25 mouse cellular contexts compared by ENCODE assay signal in the genomic region with DNA sequence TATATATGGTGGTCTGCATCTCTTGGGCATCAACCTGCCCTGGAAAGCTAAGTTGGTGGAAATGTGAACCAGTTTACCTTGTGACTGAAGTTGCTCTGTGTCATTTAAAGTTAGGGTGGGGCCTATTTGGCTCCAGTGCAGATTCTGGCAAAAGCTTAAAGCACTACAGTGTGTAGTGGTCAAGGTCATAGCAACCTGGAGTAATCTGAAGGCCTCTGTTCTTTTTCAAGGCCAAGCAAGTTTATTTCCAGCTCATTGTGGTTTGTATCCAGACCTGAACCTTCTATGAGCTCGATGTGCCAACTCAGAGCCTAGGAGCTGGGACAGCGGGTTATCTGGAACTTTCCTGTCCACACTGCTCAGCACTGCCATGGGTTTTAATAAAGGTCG. TPM values are rescaled to one million over a fixed set of nuclear protein-coding genes. Genes with fewer than 3 reads are reported as not detected.
DNase-seq lines count a peak whose midpoint lies in the region; ATAC-seq and TF ChIP-seq lines count a peak whose summit lies in the region.
"Had no signal": no experiment of that assay in that cellular context is flagged by ENCODE, and none has a peak within 500 bp of the region (broad histone marks: within the 10 kb centered on the region; RNA-seq: fewer than 3 reads in every experiment).

No protein-coding gene starts in this region.

- no peaks in the 10 kb centered on the region for H3K36me3 ChIP-seq in heart, embryonic 11.5 days (ENCODE audit: control insufficient read depth, insufficient read depth, low read length)
- H3K36me3 ChIP-seq in stomach, postnatal 0 days (ENCODE audit: control insufficient read depth, insufficient read depth, low read length) = no peaks in the 10 kb centered on the region
- H3K36me3 ChIP-seq: embryonic facial prominence, embryonic 10.5 days; forebrain, embryonic 10.5 days; midbrain, embryonic 12.5 days had no signal

- no peak overlapping the region for H3K4me3 ChIP-seq in heart, embryonic 11.5 days (ENCODE audit: low read depth, low read length)
- H3K4me3 ChIP-seq in stomach, postnatal 0 days (ENCODE audit: low read depth, low read length) = no peak overlapping the region
- H3K4me3 ChIP-seq: embryonic facial prominence, embryonic 10.5 days; forebrain, embryonic 10.5 days; hindbrain, embryonic 13.5 days; limb, embryonic 12.5 days; midbrain, embryonic 12.5 days had no signal

- intact Hi-C loops in heart, postnatal 14 days (cut with DNase I) = no loop called here

- no peak for TF ChIP-seq EP300 in stomach, postnatal 0 days (optimal IDR thresholded peaks at IDR 0.05)

- no peaks in the 10 kb centered on the region for H3K27me3 ChIP-seq in heart, embryonic 11.5 days (ENCODE audit: control insufficient read depth, insufficient read depth, low read length)
- H3K27me3 ChIP-seq in stomach, postnatal 0 days (ENCODE audit: control insufficient read depth, insufficient read depth, low read length) = no peaks in the 10 kb centered on the region
- H3K27me3 ChIP-seq: hindbrain, embryonic 13.5 days; limb, embryonic 12.5 days; midbrain, embryonic 12.5 days had no signal

- 74% methylated on average over 3 of the region's 3 CpGs for WGBS in heart, embryonic 11.5 days (ENCODE audit: insufficient replicate concordance)
- 78% methylated on average over 3 of the region's 3 CpGs for WGBS in stomach, postnatal 0 days

- peak overlapping the region; percentile 30 for H3K27ac ChIP-seq in heart, embryonic 11.5 days (ENCODE audit: low read depth, low read length)
- no peak overlapping the region for H3K27ac ChIP-seq in stomach, postnatal 0 days (replicated peaks)
- H3K27ac ChIP-seq: embryonic facial prominence, embryonic 10.5 days; forebrain, embryonic 10.5 days; hindbrain, embryonic 13.5 days; limb, embryonic 12.5 days; midbrain, embryonic 12.5 days had no signal

- H3K4me2 ChIP-seq in heart, embryonic 11.5 days = no peak overlapping the region
- no peak overlapping the region for H3K4me2 ChIP-seq in stomach, postnatal 0 days (replicated peaks; ENCODE audit: low read depth)
- H3K4me2 ChIP-seq: hindbrain, embryonic 13.5 days; limb, embryonic 12.5 days; liver, embryonic 11.5 days; midbrain, embryonic 12.5 days had no signal

- H3K4me1 ChIP-seq in heart, embryonic 11.5 days (ENCODE audit: control insufficient read depth, insufficient read depth, low read length) = peaks cover 34% of the 10 kb centered on the region
- 0 out of 2 replicates have a peak, but pooled peaks cover 3% of the 10 kb centered on the region for H3K4me1 ChIP-seq in stomach, postnatal 0 days (replicated peaks; ENCODE audit: control insufficient read depth, insufficient read depth)
- H3K4me1 ChIP-seq: hindbrain, embryonic 13.5 days; limb, embryonic 12.5 days; midbrain, embryonic 12.5 days had no signal

- no peaks in the 10 kb centered on the region for H3K9me3 ChIP-seq in heart, embryonic 11.5 days (replicated peaks; ENCODE audit: control insufficient read depth, low read length)
- no peaks in the 10 kb centered on the region for H3K9me3 ChIP-seq in stomach, postnatal 0 days (ENCODE audit: control insufficient read depth, low read length)
- H3K9me3 ChIP-seq: embryonic facial prominence, embryonic 10.5 days; forebrain, embryonic 10.5 days; hindbrain, embryonic 13.5 days; limb, embryonic 12.5 days; midbrain, embryonic 12.5 days had no signal

- DNase-seq in adrenal gland, adult (ENCODE audit: inconsistent age in 2 of 2, low spot score in 1 of 2) = peak; percentile 74 to 81
- no peak for DNase-seq in adrenal gland, adult 8-10 months
- no peak for DNase-seq in heart, postnatal 14 days
- peak; percentile 43 for DNase-seq in testis, postnatal 14 days (ENCODE audit: low spot score)
- DNase-seq in testis, postnatal 10 days (ENCODE audit: low spot score) = no peak
- no peak for DNase-seq in stomach, postnatal 0 days (ENCODE audit: low spot score)
- DNase-seq in cerebellum, postnatal 14 days = no peak
- DNase-seq: cerebellum, adult 9-11 months; gastrocnemius, postnatal 10 days; kidney, postnatal 36 days; liver, postnatal 0 days; lung, postnatal 10 days; retina, postnatal 1 day; right cerebral cortex, postnatal 25 days; spleen, adult 18-20 months; thymus, postnatal 36 days had no signal

- no peak for TF ChIP-seq CTCF in stomach, postnatal 0 days (IDR thresholded peaks at IDR 0.05; ENCODE audit: low read depth)

- ATAC-seq in heart, embryonic 11.5 days (replicated peaks; ENCODE audit: insufficient number of reproducible peaks, low FRiP score, low TSS enrichment) = no peak
- ATAC-seq in stomach, postnatal 0 days (ENCODE audit: low FRiP score, low TSS enrichment) = 0 out of 2 replicates have a peak, but pooled peaks have one; percentile 27
- ATAC-seq: forebrain, embryonic 16.5 days; inflammation-experienced regulatory T-cells, adult 6 months; liver, postnatal 0 days had no signal

- H3K9ac ChIP-seq in heart, embryonic 11.5 days (ENCODE audit: low read depth, low read length) = no peak overlapping the region
- no peak overlapping the region for H3K9ac ChIP-seq in stomach, postnatal 0 days (ENCODE audit: low read length)
- H3K9ac ChIP-seq: hindbrain, embryonic 13.5 days; limb, embryonic 12.5 days; liver, postnatal 0 days; midbrain, embryonic 12.5 days had no signal

RNA-seq across cellular contexts. Expression of a gene that starts 45.6 kb away (rescaled TPM):
- 10 to 100 TPM; 29.6 to 39.5 (median 34.4) TPM for total RNA-seq in adrenal gland, adult 8-10 months (2022)
- polyA plus RNA-seq in heart, embryonic 11.5 days (2014; fragmentation: Nextera tagmentation; extraction: Ambion mirVana) = 8.7 and 9.4 TPM in 2 replicates
- total RNA-seq in heart, postnatal 14 days (2021) = 10 to 100 TPM; 11.7 to 15.2 TPM
- 2.1 and 2.4 TPM in 2 replicates for polyA plus RNA-seq in stomach, postnatal 0 days (2015; fragmentation: Nextera tagmentation; extraction: Ambion mirVana)

RNA-seq across cellular contexts. Expression of a gene that starts 45.7 kb away (rescaled TPM):
- 10 to 100 TPM; 72.8 to 86.8 (median 78.4) TPM for total RNA-seq in adrenal gland, adult 8-10 months (2022)
- 32.1 and 33.2 TPM in 2 replicates for polyA plus RNA-seq in heart, embryonic 11.5 days (2014; fragmentation: Nextera tagmentation; extraction: Ambion mirVana)
- 10 to 100 TPM; 68.4 to 72.4 TPM for total RNA-seq in heart, postnatal 14 days (2021)
- polyA plus RNA-seq in stomach, postnatal 0 days (2015; fragmentation: Nextera tagmentation; extraction: Ambion mirVana) = 6.3 and 6.6 TPM in 2 replicates

Comparison
In these comparisons a context has a peak if more than half of its experiments do, and no peak if none do; other contexts are left out.
1. DNase-seq: peak in adrenal gland, adult (2 of 2) and testis, postnatal 14 days (single experiment); none in adrenal gland, adult 8-10 months (single experiment), heart, postnatal 14 days (0 of 2), testis, postnatal 10 days (single experiment), stomach, postnatal 0 days (single experiment) and cerebellum, postnatal 14 days (0 of 2).